Mouse (Mus musculus) pancreas, adult 10 weeks (tissue): Measurements from ENCODE around the gene Oxtr. TPM values are rescaled to one million over a fixed set of nuclear protein-coding genes. Genes with fewer than 3 reads are reported as not detected.

Source experiments
- polyA plus RNA-seq: library from polyadenylated mRNA; stranded (reverse); fragments of 350-450 nt; fragmentation: Illumina TruSeq; extraction: RNeasy Lipid Tissue Mini Kit (QIAGEN cat#74804); gene quantifications from one replicate; pipeline ENCODE4 v1.2.3, GENCODE M21; 2015; ENCODE audit warnings: low read depth, low replicate concordance; ENCODE audit not compliant: insufficient read depth

Gene Oxtr
- 1.0 TPM for polyA plus RNA-seq

GRCm38 (mm10) chr6:112489910-112490559 is at the start of gene Oxtr:
TSS of gene Oxtr (minus strand) at chr6:112489943.

GRCm38 (mm10) chr6:112459341-112459749 is 30.4 kb downstream of the Oxtr start, which contains the start of gene Cav3:
TSS of gene Cav3 (plus strand) at chr6:112459505.

Other genes with a start within 250 kb of the Oxtr start
- gene Lmcd1, start 216.2 kb downstream of the Oxtr start, polyA plus RNA-seq, result 9.7 TPM
- gene Ssu2, start 101.9 kb downstream of the Oxtr start, polyA plus RNA-seq, result 4.5 TPM
- gene Cav3, start 30.4 kb downstream of the Oxtr start, polyA plus RNA-seq, result not detected
- gene Rad18, start 206.7 kb upstream of the Oxtr start, polyA plus RNA-seq, result 0.66 TPM